Mouse (Mus musculus) heart, adult 2 months (tissue): ENCODE measurements around the gene Vps41.

Source experiments
- CTCF ChIP-seq: fragments of 200-600 bp; IDR thresholded peaks from 2 replicates; pipeline ENCODE4 v1.8.1; 2022; ENCODE audit warnings: antibody characterized with exemption, mild to moderate bottlenecking, moderate library complexity
- POLR2A ChIP-seq: fragments of 200-500 bp; IDR thresholded peaks from 2 replicates; pipeline ENCODE4 v1.6.1; 2011; ENCODE audit warnings: mild to moderate bottlenecking, low read depth, low read length, control low read depth; ENCODE audit not compliant: insufficient read depth

DNA sequence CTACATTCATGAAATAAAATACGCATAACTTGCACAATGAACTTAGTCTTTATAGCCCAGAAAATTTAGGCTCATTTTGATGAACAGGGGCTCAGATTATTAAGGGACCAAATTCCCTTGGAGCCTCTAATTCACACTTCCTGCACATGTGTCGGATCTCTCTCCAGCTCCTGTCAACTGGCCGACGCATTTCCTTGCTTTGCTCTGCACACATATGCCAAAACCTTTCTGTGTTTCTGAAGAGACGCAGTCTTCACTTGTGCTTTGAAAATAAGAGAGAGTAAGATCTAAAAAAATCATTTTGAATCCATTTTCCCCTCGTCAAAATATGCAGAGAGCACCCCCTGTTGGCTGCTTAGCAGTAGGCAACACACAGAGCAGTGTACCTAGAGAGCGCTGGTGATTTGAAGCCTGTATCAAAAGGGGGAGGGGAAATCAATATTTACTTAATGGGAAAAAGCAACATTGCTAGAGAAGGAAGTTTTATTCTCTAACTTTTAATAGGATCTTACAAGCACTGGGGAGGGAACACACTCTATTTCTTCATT is 18.5 kb upstream of the Vps41 start:
- peak; percentile 70 for TF ChIP-seq CTCF
- no peak for TF ChIP-seq POLR2A
